In genomic region chr19:46443509-46443908, GRCm38 (mm10) we compare ENCODE assay signal across 9 mouse cellular contexts. TPM values are rescaled to one million over a fixed set of nuclear protein-coding genes. Genes with fewer than 3 reads are reported as not detected.
DNase-seq lines count a peak whose midpoint lies in the region; ATAC-seq and TF ChIP-seq lines count a peak whose summit lies in the region.
"Had no signal": no experiment of that assay in that cellular context is flagged by ENCODE, and none has a peak within 500 bp of the region (broad histone marks: within the 10 kb centered on the region; RNA-seq: fewer than 3 reads in every experiment).

No protein-coding gene starts in this region.

- no peak for TF ChIP-seq CTCF in heart, postnatal 0 days (IDR thresholded peaks at IDR 0.05; ENCODE audit: low read depth)

- H3K4me3 ChIP-seq in heart, postnatal 0 days (ENCODE audit: low read depth, low read length): no peak overlapping the region
- no peak overlapping the region for H3K4me3 ChIP-seq in heart, embryonic 11.5 days (ENCODE audit: low read depth, low read length)
- H3K4me3 ChIP-seq in forebrain, embryonic 13.5 days: no peak overlapping the region
- no peak overlapping the region for H3K4me3 ChIP-seq in midbrain, embryonic 12.5 days

- H3K27me3 ChIP-seq in heart, postnatal 0 days (ENCODE audit: control insufficient read depth, insufficient read depth, low read length): no peaks in the 10 kb centered on the region
- no peaks in the 10 kb centered on the region for H3K27me3 ChIP-seq in heart, embryonic 11.5 days (ENCODE audit: control insufficient read depth, insufficient read depth, low read length)
- no peaks in the 10 kb centered on the region for H3K27me3 ChIP-seq in forebrain, embryonic 13.5 days
- no peaks in the 10 kb centered on the region for H3K27me3 ChIP-seq in midbrain, embryonic 12.5 days
- H3K27me3 ChIP-seq: CH12.LX had no signal

- H3K4me2 ChIP-seq in heart, postnatal 0 days (ENCODE audit: low read depth, low read length): no peak overlapping the region
- no peak overlapping the region for H3K4me2 ChIP-seq in heart, embryonic 11.5 days
- H3K4me2 ChIP-seq in forebrain, embryonic 13.5 days: no peak overlapping the region
- H3K4me2 ChIP-seq in midbrain, embryonic 12.5 days (replicated peaks): no peak overlapping the region

- no peaks in the 10 kb centered on the region for H3K36me3 ChIP-seq in heart, postnatal 0 days (replicated peaks; ENCODE audit: control insufficient read depth, insufficient read depth, low read length)
- no peaks in the 10 kb centered on the region for H3K36me3 ChIP-seq in heart, embryonic 11.5 days (ENCODE audit: control insufficient read depth, insufficient read depth, low read length)
- no peaks in the 10 kb centered on the region for H3K36me3 ChIP-seq in forebrain, embryonic 13.5 days (ENCODE audit: poor library complexity, severe bottlenecking)
- H3K36me3 ChIP-seq in midbrain, embryonic 12.5 days: no peaks in the 10 kb centered on the region

- no peak overlapping the region for H3K9ac ChIP-seq in heart, postnatal 0 days (replicated peaks; ENCODE audit: low read depth, low read length)
- no peak overlapping the region for H3K9ac ChIP-seq in heart, embryonic 11.5 days (ENCODE audit: low read depth, low read length)
- 0 out of 2 replicates have a peak overlapping the region, but pooled peaks have one; percentile 14 for H3K9ac ChIP-seq in forebrain, embryonic 13.5 days
- H3K9ac ChIP-seq in midbrain, embryonic 12.5 days (replicated peaks): 0 out of 2 replicates have a peak overlapping the region, but pooled peaks have one; percentile 0

- TF ChIP-seq EP300 in heart, postnatal 0 days (IDR thresholded peaks at IDR 0.05; ENCODE audit: low read depth): no peak

- ATAC-seq in heart, postnatal 0 days (ENCODE audit: insufficient read depth, low read depth): no peak
- ATAC-seq in heart, embryonic 11.5 days (replicated peaks; ENCODE audit: insufficient number of reproducible peaks, low FRiP score, low TSS enrichment): no peak
- no peak for ATAC-seq in forebrain, embryonic 13.5 days
- ATAC-seq in midbrain, embryonic 12.5 days (ENCODE audit: low FRiP score, low read depth): no peak

- 55% methylated on average over 6 of the region's 6 CpGs for whole genome bisulfite sequencing in heart, postnatal 0 days
- WGBS in heart, embryonic 11.5 days (ENCODE audit: insufficient replicate concordance): 32% methylated on average over 6 of the region's 6 CpGs
- 6% methylated on average over 6 of the region's 6 CpGs for WGBS in forebrain, embryonic 13.5 days
- WGBS in midbrain, embryonic 12.5 days: 5% methylated on average over 6 of the region's 6 CpGs

- no peaks in the 10 kb centered on the region for H3K9me3 ChIP-seq in heart, postnatal 0 days (replicated peaks; ENCODE audit: control insufficient read depth, low read length)
- no peaks in the 10 kb centered on the region for H3K9me3 ChIP-seq in heart, embryonic 11.5 days (replicated peaks; ENCODE audit: control insufficient read depth, low read length)
- H3K9me3 ChIP-seq in forebrain, embryonic 13.5 days (replicated peaks): no peaks in the 10 kb centered on the region
- no peaks in the 10 kb centered on the region for H3K9me3 ChIP-seq in midbrain, embryonic 12.5 days

- no peak for DNase-seq in heart, postnatal 0 days (ENCODE audit: low spot score)
- peak; percentile 52 for DNase-seq in embryo, embryonic 10 days (ENCODE audit: low spot score)
- no peak for DNase-seq in left cerebral cortex, adult 11 months (ENCODE audit: low spot score)
- DNase-seq in B cell, adult 2 months: no peak
- DNase-seq in ovary, postnatal 14 days (ENCODE audit: low spot score): no peak

- peak overlapping the region; percentile 43; the same call in 1 of the 2 replicates for H3K27ac ChIP-seq in heart, postnatal 0 days (ENCODE audit: low read depth)
- H3K27ac ChIP-seq in heart, embryonic 11.5 days (ENCODE audit: low read depth, low read length): no peak overlapping the region
- peak overlapping the region; percentile 41 for H3K27ac ChIP-seq in forebrain, embryonic 13.5 days
- peak overlapping the region; percentile 67 for H3K27ac ChIP-seq in midbrain, embryonic 12.5 days (replicated peaks)

- H3K4me1 ChIP-seq in heart, postnatal 0 days (ENCODE audit: control insufficient read depth, insufficient read depth): peaks cover 7% of the 10 kb centered on the region; the same call in 1 of the 2 replicates
- H3K4me1 ChIP-seq in heart, embryonic 11.5 days (ENCODE audit: control insufficient read depth, insufficient read depth, low read length): peaks cover 20% of the 10 kb centered on the region
- H3K4me1 ChIP-seq in forebrain, embryonic 13.5 days: peaks cover 47% of the 10 kb centered on the region
- peaks cover 42% of the 10 kb centered on the region for H3K4me1 ChIP-seq in midbrain, embryonic 12.5 days

RNA-seq across cellular contexts. Expression of gene Sufu, which starts 46.8 kb away (rescaled TPM):
- 10.4 and 11.0 TPM in 2 replicates for total RNA-seq in heart, postnatal 0 days (2014; rRNA removed; ENCODE audit: low replicate concordance)
- polyA plus RNA-seq in heart, postnatal 0 days (2015; fragmentation: Nextera tagmentation; extraction: Ambion mirVana): 9.2 and 9.5 TPM in 2 replicates
- polyA plus RNA-seq in heart, embryonic 11.5 days (2014; fragmentation: Nextera tagmentation; extraction: Ambion mirVana): 21.5 and 24.4 TPM in 2 replicates
- 28.0 and 30.3 TPM in 2 replicates for polyA plus RNA-seq in forebrain, embryonic 13.5 days (2015; fragmentation: Nextera tagmentation; extraction: Ambion mirVana)
- polyA plus RNA-seq in midbrain, embryonic 12.5 days (2016; fragmentation: Nextera tagmentation; extraction: Ambion mirVana): 42.4 and 43.7 TPM in 2 replicates

RNA-seq across cellular contexts. Expression of gene Actr1a, which starts 48.0 kb away (rescaled TPM):
- total RNA-seq in heart, postnatal 0 days (2014; rRNA removed; ENCODE audit: low replicate concordance): 153 and 173 TPM in 2 replicates
- polyA plus RNA-seq in heart, postnatal 0 days (2015; fragmentation: Nextera tagmentation; extraction: Ambion mirVana): 115 and 118 TPM in 2 replicates
- 112 and 130 TPM in 2 replicates for polyA plus RNA-seq in heart, embryonic 11.5 days (2014; fragmentation: Nextera tagmentation; extraction: Ambion mirVana)
- polyA plus RNA-seq in forebrain, embryonic 13.5 days (2015; fragmentation: Nextera tagmentation; extraction: Ambion mirVana): 285 and 307 TPM in 2 replicates
- polyA plus RNA-seq in midbrain, embryonic 12.5 days (2016; fragmentation: Nextera tagmentation; extraction: Ambion mirVana): 242 and 258 TPM in 2 replicates

RNA-seq across cellular contexts. Expression of gene Trim8, which starts 58.0 kb away (rescaled TPM):
- 35.9 and 48.3 TPM in 2 replicates for total RNA-seq in heart, postnatal 0 days (2014; rRNA removed; ENCODE audit: low replicate concordance)
- polyA plus RNA-seq in heart, postnatal 0 days (2015; fragmentation: Nextera tagmentation; extraction: Ambion mirVana): 14.3 and 14.6 TPM in 2 replicates
- polyA plus RNA-seq in heart, embryonic 11.5 days (2014; fragmentation: Nextera tagmentation; extraction: Ambion mirVana): 18.0 and 18.6 TPM in 2 replicates
- 22.5 and 22.6 TPM in 2 replicates for polyA plus RNA-seq in forebrain, embryonic 13.5 days (2015; fragmentation: Nextera tagmentation; extraction: Ambion mirVana)
- 38.5 and 53.9 TPM in 2 replicates for polyA plus RNA-seq in midbrain, embryonic 12.5 days (2016; fragmentation: Nextera tagmentation; extraction: Ambion mirVana)

Comparison
In these comparisons a context has a peak if more than half of its experiments do, and no peak if none do; other contexts are left out.
1. H3K9ac ChIP-seq: peak in forebrain, embryonic 13.5 days (single experiment) and midbrain, embryonic 12.5 days (single experiment); none in heart, postnatal 0 days (single experiment) and heart, embryonic 11.5 days (single experiment).